Mouse (Mus musculus) G1E-ER4 (cell line): ENCODE measurements around the gene Doxl2. TPM values are rescaled to one million over a fixed set of nuclear protein-coding genes. Genes with fewer than 3 reads are reported as not detected.

Experiments used
- GATA1 ChIP-seq: IDR thresholded peaks from one replicate; pipeline ENCODE4 v1.8.0; 2012; ENCODE audit warnings: low read length, inconsistent platforms
- polyA plus RNA-seq: library from polyadenylated mRNA; stranded (reverse); fragments of >175 nt; gene quantifications from 2 replicates; pipeline ENCODE4 v1.2.3, GENCODE M21; 2012

Doxl2 gene
- polyA plus RNA-seq, 1 experiment: not detected

- TF ChIP-seq GATA1: no peak
These were observed 28.6 kb downstream of the Doxl2 start for GRCm38 (mm10) chr6:49003381-49003780.

GRCm38 (mm10) chr6:49007981-49008380 is 33.2 kb downstream of the Doxl2 start:
- no peak for TF ChIP-seq GATA1

DNA sequence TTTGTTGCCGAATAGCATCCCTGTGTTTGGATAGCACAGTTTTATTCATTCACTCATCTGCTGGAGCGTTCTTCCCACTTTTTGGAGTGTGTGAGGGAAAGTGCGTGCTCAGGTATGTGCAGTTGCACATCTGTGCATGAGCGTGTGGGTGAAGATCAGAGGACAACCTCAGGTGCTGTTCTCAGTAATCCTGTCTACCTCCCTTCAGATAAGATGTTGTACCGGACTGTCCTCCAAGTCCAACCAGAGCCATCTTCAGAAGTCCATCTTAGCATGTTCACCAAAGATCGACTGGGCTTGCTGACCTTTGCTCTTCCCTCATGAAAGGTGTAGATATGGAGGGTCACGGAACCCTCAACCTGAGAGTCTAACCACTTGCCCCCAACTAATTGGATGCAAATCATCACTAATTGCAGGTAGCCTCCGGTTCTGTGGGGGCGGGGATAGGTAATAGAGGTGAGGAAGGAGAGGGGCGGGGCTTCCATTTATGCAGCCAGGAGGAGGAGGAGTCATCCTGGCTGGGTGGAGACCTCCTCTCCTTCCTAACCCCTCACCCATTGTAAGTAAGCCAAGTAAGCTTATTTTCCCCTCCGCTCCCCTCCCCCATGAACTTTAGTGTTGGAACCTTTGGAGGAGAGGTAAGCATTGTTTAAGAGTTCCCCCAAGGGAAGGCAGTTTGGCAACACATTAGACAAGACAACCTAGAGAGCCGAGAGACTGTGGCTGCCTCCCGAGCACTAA is 33.8 kb downstream of the Doxl2 start:
- no peak for TF ChIP-seq GATA1

- TF ChIP-seq GATA1: no peak
These were observed 34.4 kb downstream of the Doxl2 start for GRCm38 (mm10) chr6:49009161-49009555.

DNA sequence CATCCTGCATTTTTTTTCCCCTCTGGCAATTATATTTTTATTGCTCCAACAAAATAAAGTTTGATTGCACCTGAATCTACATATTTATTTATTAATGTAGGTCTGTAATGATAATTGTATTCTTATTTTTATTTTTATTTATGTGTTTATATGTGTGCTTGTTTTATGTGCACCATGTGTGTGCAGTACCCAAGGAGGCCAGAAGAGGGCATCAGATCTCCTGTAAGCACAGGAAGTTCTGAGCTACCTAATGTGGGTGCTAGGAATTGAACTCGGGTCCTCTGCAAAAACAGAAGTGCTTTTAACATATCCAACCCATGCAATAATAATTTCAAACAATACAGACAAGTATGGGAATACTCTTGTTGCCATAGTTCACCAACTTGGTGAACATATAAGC is 34.9 kb downstream of the Doxl2 start:
- TF ChIP-seq GATA1: no peak

DNA sequence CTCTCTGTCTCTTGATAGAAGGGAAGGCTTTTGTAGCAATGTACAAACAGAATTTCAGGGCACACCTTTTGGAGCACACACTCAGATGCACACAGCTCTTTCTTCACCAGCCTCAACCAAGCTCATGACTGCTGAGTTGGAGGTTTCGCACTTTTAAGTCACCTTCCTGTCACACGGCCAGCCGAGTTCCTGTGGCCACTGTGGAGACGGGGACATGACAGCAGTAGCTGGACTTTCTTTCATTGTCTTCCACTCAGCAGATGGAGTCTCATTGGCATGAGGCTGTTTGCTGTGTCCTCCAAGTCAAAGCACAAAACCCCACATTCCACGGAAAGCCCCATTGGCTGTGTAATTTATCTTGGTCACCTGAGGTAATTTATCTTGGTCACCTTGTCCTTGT is 36.4 kb downstream of the Doxl2 start:
- no peak for TF ChIP-seq GATA1

GRCm38 (mm10) chr6:49013023-49013422 is 38.3 kb downstream of the Doxl2 start:
- no peak for TF ChIP-seq GATA1

GRCm38 (mm10) chr6:49013458-49013857 is 38.7 kb downstream of the Doxl2 start:
- no peak for TF ChIP-seq GATA1

DNA sequence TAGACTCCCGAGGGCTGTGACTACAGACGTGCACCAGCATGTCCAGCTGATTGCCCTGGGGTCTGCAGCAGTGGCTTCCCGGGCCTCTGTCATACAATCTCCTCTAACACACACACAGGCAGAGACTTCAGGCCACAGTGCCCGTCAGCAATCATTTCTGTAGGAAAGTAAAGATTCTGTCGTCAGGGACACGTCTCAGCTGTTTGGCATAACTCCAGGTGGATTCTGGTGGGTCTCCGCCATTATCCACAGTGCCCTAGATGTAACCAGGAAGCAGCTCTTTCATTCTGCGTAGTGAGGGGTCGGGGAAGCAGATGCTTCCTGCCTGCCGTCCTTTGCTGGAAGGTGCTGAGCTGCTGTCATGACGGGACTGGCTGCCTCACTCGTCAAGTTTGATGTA is 42.4 kb downstream of the Doxl2 start:
- no peak for TF ChIP-seq GATA1

DNA sequence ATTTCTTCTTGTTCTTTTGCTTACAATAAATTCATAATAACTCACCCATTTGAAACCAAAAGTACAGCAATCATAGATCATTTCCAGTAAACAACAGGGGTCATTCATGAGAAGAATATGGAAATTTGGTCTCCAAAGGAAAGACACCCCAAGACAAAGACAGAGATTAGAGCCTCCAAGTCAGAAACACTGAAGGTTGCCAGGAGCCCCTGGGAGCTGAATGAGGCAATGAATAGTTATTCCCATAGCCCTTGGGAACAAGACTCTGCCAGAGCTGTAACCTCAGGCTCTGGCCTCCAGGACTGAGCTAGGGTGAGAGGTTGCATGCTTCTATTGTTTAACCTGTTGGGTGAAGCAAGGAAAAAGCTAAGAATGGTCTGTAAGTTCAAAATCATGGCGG is 44.6 kb downstream of the Doxl2 start:
- no peak for TF ChIP-seq GATA1

- no peak for TF ChIP-seq GATA1
These were observed 46.6 kb downstream of the Doxl2 start for GRCm38 (mm10) chr6:49021141-49022012.

DNA sequence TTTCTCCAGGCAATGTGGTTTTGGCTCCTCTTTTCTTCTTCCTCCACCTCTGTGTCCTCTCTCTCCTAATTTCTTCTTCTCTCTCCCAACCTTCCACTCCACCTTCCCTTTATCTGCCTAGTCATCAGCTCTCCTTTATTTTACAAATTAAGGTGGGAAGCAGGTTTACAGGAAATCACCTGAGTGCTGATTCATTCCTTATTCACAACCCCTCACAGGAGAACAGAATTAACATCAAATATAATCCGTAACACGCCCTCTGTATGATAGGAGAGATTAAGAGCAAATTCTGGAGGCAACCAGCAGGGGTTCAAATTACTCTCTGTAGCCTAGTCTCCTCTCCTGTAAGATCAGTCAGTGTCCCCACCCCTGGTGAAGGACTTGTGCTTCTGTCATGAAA is 47.6 kb downstream of the Doxl2 start:
- TF ChIP-seq GATA1: no peak

DNA sequence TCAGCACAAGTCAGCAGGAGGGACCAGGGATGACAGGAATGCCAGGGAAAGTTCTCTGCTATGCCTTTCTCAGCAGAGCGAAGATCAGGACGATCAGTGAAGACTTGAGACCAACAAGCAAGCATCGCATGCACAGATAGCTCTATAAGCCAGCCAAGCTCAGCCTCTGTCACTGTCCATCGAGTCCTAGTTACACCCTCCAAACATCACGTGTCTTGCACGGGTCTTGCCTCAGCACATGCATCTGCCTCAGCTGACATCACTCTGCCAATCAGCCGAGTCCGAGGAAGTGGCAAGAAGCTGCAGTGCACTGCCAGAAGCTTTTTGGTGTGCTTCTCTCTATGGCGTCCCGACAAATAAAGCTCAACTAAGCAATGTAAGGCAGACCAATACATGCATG is 48.6 kb downstream of the Doxl2 start:
- no peak for TF ChIP-seq GATA1

GRCm38 (mm10) chr6:49025290-49025689 is 50.5 kb downstream of the Doxl2 start:
- no peak for TF ChIP-seq GATA1

DNA sequence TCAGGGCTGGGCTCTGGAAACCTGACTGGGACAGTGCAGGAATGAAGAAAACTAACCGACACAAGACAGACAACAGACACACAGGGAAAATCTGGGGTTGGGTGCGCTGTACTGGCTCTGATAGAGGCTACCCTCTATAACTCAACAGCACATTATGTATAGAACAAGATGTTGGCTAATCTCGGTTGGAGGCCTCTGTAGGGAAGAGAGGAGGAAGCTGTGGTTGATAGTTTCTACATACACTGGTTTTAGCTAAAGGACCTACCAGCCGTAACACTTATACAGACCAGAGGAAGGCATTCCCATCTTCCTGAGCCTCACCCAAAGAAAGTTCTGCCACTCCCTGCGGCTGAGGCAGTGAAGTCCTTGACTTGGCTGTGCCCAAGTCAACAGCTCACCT is 51.7 kb downstream of the Doxl2 start:
- no peak for TF ChIP-seq GATA1

DNA sequence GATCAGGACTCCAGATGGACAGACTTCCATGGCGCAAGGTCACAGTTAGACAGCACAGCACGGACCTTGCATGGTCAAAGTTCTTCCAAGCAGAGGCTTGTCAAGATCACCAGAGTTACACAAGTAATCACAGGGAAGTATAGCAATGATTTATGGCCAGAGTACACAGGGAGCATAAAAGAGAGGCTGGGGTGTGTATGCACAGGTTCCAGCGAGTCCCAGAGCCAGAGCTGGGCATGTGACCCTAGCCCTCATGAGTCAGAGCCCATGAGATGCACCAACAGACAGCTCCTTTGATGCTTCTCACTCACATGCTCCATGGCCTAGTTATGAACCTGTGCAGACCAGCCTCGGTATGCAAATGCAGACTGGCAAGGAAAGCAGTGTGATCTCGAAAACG is 53.3 kb downstream of the Doxl2 start:
- no peak for TF ChIP-seq GATA1

Other genes with a start within 250 kb of the Doxl2 start
- gene Gimap1, start 235.9 kb upstream of the Doxl2 start, polyA plus RNA-seq: not detected in 2 replicates
- gene Gimap5, start 228.8 kb upstream of the Doxl2 start, polyA plus RNA-seq: not detected in 2 replicates
- gene Gimap3, start 204.1 kb upstream of the Doxl2 start, polyA plus RNA-seq: not detected in 2 replicates
- 0.55 TPM in 1 of 2 replicates, not detected in the other for gene Tmem176a, start 134.0 kb upstream of the Doxl2 start, polyA plus RNA-seq
- gene Tmem176b, start 133.5 kb upstream of the Doxl2 start, polyA plus RNA-seq: 0.08 TPM in 1 of 2 replicates, not detected in the other
- not detected in 2 replicates for gene Aoc1, start 102.1 kb upstream of the Doxl2 start, polyA plus RNA-seq
- gene 1600015I10Rik, start 45.1 kb upstream of the Doxl2 start, polyA plus RNA-seq: not detected in 2 replicates
- gene Svs1, start 11.9 kb downstream of the Doxl2 start, polyA plus RNA-seq: not detected in 2 replicates
- gene Gpnmb, start 61.6 kb downstream of the Doxl2 start, polyA plus RNA-seq: not detected in 2 replicates
- 51.6 and 66.7 TPM in 2 replicates for gene Malsu1, start 98.8 kb downstream of the Doxl2 start, polyA plus RNA-seq
- gene Igf2bp3, start 240.0 kb downstream of the Doxl2 start, polyA plus RNA-seq: 21.0 and 30.8 TPM in 2 replicates